Mouse (Mus musculus): ENCODE measurements at regions not wholly inside any gene's neighbourhood (a gene's known extent, or its start where the extent isn't known, plus 50 kb on each side); places are given as distances from the start of the nearest gene placed in this dataset.

- Histone ChIP-seq H3K27me3 (replicated peaks) (no peaks in the 10 kb centered on the region), H3K36me3 (no peaks in the 10 kb centered on the region), H3K9ac (0 out of 2 replicates have a peak overlapping the region, but pooled peaks have one; percentile 12), H3K4me3 (no peak overlapping the region), H3K9me3 (replicated peaks) (no peaks in the 10 kb centered on the region), H3K4me2 (no peak overlapping the region), H3K27ac (ENCODE audit: poor library complexity, severe bottlenecking) (no peak overlapping the region), H3K4me1 (replicated peaks) (peaks cover 17% of the 10 kb centered on the region)
- 27% methylated on average over 4 of the region's 4 CpGs for WGBS
- ATAC-seq (ENCODE audit: insufficient number of reproducible peaks, low FRiP score), result no peak
Observed at GRCm38 (mm10) chr13:60123964-60124363, 53.2 kb downstream of the Gas1 start.

DNA sequence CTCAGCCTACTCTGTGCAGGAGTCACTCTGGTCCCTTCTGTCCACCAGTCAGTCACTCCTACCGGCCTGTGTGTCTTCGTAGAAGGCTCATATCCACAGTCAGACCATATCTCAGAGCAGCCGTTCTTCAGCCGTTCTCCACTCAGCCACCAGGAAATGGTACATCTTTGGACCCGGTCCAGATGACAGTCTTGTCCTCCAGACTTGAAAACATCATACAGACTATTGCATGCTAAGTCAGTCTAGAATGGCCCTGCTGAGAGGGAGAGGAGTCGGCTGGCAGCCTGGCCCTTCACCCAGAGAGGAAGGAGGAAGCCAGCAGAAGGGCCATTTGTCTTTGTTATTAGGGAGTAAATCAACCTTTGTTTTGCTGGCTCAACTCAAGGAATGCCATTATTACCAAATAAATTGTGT is 54.0 kb downstream of the Gas1 start:
- WGBS, result 35% methylated on average over 6 of the region's 6 CpGs
- Histone ChIP-seq H3K36me3 (no peaks in the 10 kb centered on the region), H3K27ac (ENCODE audit: poor library complexity, severe bottlenecking) (no peak overlapping the region), H3K9me3 (replicated peaks) (no peaks in the 10 kb centered on the region), H3K4me3 (peak overlapping the region; percentile 22; the same call in 1 of the 2 replicates), H3K4me2 (peak overlapping the region; percentile 52), H3K27me3 (replicated peaks) (no peaks in the 10 kb centered on the region), H3K4me1 (replicated peaks) (peaks cover 17% of the 10 kb centered on the region), H3K9ac (peak overlapping the region; percentile 3; the same call in 1 of the 2 replicates)
- no peak for ATAC-seq (ENCODE audit: insufficient number of reproducible peaks, low FRiP score)

DNA sequence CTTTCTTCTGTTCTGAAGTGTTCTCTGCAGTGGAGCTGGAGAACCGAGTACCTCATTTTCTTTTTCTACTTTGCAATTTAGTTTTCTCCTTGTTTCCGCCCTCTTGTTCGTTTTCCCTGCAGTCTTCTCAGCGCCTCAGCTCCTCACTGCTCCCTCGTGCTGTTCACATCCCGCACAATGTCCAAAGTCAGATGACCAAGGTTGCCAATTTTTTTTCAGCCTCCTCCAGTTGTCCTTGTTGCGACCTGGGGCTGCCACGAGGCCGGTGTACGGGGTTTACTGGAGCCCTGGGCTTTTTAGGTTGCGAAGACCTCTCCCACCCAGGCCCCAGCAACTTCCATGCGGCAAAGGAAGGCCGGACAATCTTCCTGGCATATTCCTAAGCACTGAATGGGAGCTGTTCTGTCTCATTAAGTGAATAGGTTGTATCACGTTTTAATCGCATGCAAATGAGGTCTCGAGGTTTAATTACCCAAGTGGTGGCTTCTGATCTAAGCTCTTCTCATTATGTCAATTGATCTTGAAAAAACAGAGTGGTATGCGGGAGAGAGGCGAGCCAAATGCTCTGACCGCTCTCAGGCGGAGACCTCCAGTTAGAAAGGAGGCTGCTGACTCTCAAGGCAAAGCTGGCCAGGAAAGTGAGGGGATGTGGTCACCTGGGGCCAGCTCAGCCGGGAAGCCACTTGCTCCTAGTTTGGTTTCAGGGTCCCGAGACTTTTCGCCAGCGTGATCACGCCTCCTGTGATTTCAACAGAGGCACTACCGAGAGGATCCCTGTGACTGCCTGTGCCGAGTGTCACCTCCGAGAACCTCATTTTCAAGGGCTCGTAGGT is 54.6 kb downstream of the Gas1 start:
- WGBS, result 47% methylated on average over 29 of the region's 29 CpGs
- Histone ChIP-seq H3K4me2 (peak overlapping the region; percentile 52), H3K36me3 (no peaks in the 10 kb centered on the region), H3K27me3 (replicated peaks) (no peaks in the 10 kb centered on the region), H3K4me1 (replicated peaks) (peaks cover 17% of the 10 kb centered on the region), H3K9ac (peak overlapping the region; percentile 3; the same call in 1 of the 2 replicates), H3K4me3 (peak overlapping the region; percentile 22; the same call in 1 of the 2 replicates), H3K27ac (ENCODE audit: poor library complexity, severe bottlenecking) (no peak overlapping the region), H3K9me3 (replicated peaks) (no peaks in the 10 kb centered on the region)
- no peak for ATAC-seq (ENCODE audit: insufficient number of reproducible peaks, low FRiP score)

GRCm38 (mm10) chr13:60111465-60111864 is 65.7 kb downstream of the Gas1 start:
- Histone ChIP-seq H3K4me1 (replicated peaks) (peaks cover 10% of the 10 kb centered on the region), H3K9me3 (replicated peaks) (no peaks in the 10 kb centered on the region), H3K27me3 (replicated peaks) (no peaks in the 10 kb centered on the region), H3K4me3 (no peak overlapping the region), H3K9ac (no peak overlapping the region), H3K36me3 (no peaks in the 10 kb centered on the region), H3K4me2 (no peak overlapping the region), H3K27ac (ENCODE audit: poor library complexity, severe bottlenecking) (no peak overlapping the region)
- WGBS, result 90% methylated on average over 2 of the region's 2 CpGs
- ATAC-seq (ENCODE audit: insufficient number of reproducible peaks, low FRiP score), result no peak

DNA sequence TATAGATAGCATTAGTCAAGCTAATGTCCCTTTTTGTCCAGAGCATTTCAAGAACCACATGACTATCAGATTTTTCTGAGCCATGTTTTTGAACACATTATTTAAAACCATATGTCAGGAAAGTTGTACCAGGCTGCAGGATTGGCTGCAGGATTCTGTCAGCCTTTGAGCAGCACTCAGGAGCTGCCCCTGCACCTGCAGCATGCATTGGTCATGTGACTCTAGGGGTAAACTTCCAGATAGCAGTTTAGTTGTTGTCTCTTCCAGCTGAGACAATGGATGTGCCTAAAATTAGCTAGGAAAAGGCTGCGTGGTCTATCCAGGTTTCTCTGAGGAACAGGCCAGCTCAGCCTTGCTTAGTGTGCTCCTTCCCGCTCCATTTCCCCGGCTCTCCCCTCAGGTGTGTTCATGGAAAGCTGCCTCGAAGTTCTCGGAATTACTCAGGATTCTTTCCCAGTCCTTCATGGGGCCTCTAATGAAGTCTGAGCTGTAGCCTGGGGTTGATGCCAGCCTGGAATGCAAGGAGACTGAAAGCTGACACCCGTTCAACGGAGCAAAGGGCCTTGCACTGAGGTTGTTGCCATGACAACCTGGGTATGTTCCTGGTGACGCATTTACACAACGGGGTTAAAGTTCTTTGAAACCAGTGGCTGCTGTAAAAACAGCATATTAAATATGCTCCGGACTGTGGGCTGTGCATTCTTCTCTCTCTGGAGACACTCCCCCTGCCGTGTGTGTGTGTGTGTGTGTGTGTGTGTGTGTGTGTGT is 66.9 kb downstream of the Gas1 start:
- WGBS, result 8% methylated on average over 11 of the region's 11 CpGs
- Histone ChIP-seq H3K4me1 (replicated peaks) (peaks cover 10% of the 10 kb centered on the region), H3K4me2 (peak overlapping the region; percentile 42), H3K9me3 (replicated peaks) (no peaks in the 10 kb centered on the region), H3K27ac (ENCODE audit: poor library complexity, severe bottlenecking) (0 out of 2 replicates have a peak overlapping the region, but pooled peaks have one; percentile 15), H3K4me3 (no peak overlapping the region), H3K9ac (no peak overlapping the region), H3K27me3 (replicated peaks) (no peaks in the 10 kb centered on the region), H3K36me3 (no peaks in the 10 kb centered on the region)
- ATAC-seq (ENCODE audit: insufficient number of reproducible peaks, low FRiP score), result no peak

DNA sequence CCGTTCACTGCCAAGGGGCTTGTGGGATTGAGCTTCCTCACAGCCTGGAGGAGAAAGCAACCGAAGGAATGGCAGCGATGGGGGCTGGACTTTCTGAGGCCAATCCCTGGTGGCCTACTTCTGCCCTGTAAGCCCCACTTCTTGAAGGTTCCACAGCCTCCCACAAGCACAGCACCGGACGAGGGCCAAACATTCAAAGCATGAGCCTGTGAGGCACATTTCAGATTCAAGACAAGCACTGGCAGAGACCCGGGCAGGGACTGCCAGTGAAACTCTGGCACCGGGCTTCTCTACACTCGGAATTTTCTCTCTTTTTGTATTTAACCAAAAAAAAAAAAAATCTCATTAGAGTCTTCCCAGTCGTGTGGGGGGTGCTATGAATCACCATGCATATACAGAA is 71.9 kb downstream of the Gas1 start:
- Histone ChIP-seq H3K27me3 (replicated peaks) (no peaks in the 10 kb centered on the region), H3K4me2 (no peak overlapping the region), H3K36me3 (no peaks in the 10 kb centered on the region), H3K27ac (ENCODE audit: poor library complexity, severe bottlenecking) (no peak overlapping the region), H3K4me1 (replicated peaks) (peaks cover 5% of the 10 kb centered on the region), H3K9ac (no peak overlapping the region), H3K9me3 (replicated peaks) (0 out of 2 replicates have a peak, but pooled peaks cover 5% of the 10 kb centered on the region), H3K4me3 (no peak overlapping the region)
- WGBS, result 85% methylated on average over 9 of the region's 9 CpGs
- ATAC-seq (ENCODE audit: insufficient number of reproducible peaks, low FRiP score), result no peak

DNA sequence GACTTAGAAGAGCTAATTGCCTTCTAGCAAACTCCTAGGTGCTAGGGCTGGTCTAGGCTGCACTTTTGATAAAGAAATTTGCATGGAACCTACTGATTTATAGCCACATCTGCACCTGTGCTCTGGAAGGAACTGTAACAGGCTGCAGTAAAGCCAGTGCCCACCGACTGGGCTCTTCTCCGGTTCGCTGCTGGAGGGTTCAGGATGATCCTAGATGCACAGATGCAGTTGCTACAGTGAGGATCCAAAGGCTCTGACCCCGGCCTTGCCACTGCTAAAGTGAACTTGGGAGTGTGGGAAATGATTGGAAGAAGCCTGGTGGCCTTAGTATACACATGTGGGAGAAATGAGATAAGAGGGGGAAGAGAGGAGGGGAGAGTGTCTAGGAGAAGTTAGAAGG is 75.5 kb downstream of the Gas1 start:
- Histone ChIP-seq H3K4me3 (no peak overlapping the region), H3K9me3 (replicated peaks) (0 out of 2 replicates have a peak, but pooled peaks cover 5% of the 10 kb centered on the region), H3K4me1 (replicated peaks) (no peaks in the 10 kb centered on the region; the same call in 1 of the 2 replicates), H3K9ac (no peak overlapping the region), H3K4me2 (no peak overlapping the region), H3K36me3 (no peaks in the 10 kb centered on the region), H3K27me3 (replicated peaks) (no peaks in the 10 kb centered on the region), H3K27ac (ENCODE audit: poor library complexity, severe bottlenecking) (no peak overlapping the region)
- WGBS, result 73% methylated on average over 4 of the region's 4 CpGs
- no peak for ATAC-seq (ENCODE audit: insufficient number of reproducible peaks, low FRiP score)

DNA sequence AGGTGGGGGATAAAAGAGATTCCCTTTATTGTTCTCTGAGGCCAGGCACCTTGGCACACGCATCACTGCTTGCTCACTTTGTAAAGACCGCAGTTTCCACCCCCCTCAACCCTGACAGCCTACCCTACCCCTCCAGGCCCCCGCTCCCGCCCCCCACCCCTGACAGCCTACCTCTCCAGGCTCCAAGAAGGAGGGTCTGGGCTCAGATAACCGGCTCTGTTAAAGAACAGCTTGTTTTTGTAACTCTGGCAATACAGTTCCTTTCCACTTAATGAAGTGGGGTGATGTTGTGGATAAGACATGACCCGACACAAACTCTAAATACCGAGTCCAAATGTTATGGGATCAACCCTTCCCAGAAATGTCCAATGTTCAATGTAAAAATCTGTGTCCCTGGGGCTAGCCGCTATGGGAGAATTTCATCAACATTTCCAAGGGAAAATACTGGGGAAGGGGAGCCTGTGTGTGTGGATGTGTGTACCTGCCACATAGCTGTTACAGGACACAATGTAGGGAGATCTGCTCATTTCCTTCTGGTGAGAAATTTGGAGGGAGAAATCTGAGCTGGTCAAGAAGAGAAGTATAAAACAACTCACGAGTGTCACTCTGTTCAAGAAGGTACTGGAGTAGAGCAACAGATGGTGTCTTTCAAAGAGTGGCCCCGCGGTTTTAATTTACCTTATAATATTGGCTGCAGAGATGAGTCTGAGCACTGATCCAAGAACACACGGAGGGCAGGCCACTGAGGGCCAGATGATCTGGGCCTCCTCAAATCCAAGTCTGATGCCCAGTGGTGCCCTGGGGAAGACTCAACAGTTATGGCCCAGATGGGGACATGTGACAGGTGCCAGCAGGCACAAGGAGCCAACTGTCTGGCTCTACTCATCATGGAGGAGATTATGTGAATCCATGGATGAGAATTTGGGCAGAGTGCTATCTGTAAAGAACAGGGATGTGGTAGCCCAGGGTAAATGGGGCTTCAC is 76.7 kb downstream of the Gas1 start:
- H3K4me1 ChIP-seq (replicated peaks), result no peaks in the 10 kb centered on the region; the same call in 1 of the 2 replicates
- H3K4me2 ChIP-seq, result no peak overlapping the region
- no peak for ATAC-seq (ENCODE audit: insufficient number of reproducible peaks, low FRiP score)
- H3K36me3 ChIP-seq, result no peaks in the 10 kb centered on the region
- no peak overlapping the region for H3K4me3 ChIP-seq
- no peaks in the 10 kb centered on the region for H3K27me3 ChIP-seq (replicated peaks)
- no peak overlapping the region for H3K27ac ChIP-seq (ENCODE audit: poor library complexity, severe bottlenecking)
- no peak overlapping the region for H3K9ac ChIP-seq
- 0 out of 2 replicates have a peak, but pooled peaks cover 5% of the 10 kb centered on the region for H3K9me3 ChIP-seq (replicated peaks)
- 62% methylated on average over 12 of the region's 12 CpGs for WGBS

GRCm38 (mm10) chr13:60099469-60100129 is 77.6 kb downstream of the Gas1 start:
- H3K4me1 ChIP-seq (replicated peaks), result no peaks in the 10 kb centered on the region; the same call in 1 of the 2 replicates
- H3K4me2 ChIP-seq, result no peak overlapping the region
- 77% methylated on average over 14 of the region's 14 CpGs for WGBS
- no peaks in the 10 kb centered on the region for H3K36me3 ChIP-seq
- no peak for ATAC-seq (ENCODE audit: insufficient number of reproducible peaks, low FRiP score)
- H3K4me3 ChIP-seq, result no peak overlapping the region
- no peaks in the 10 kb centered on the region for H3K27me3 ChIP-seq (replicated peaks)
- no peak overlapping the region for H3K9ac ChIP-seq
- no peak overlapping the region for H3K27ac ChIP-seq (ENCODE audit: poor library complexity, severe bottlenecking)
- H3K9me3 ChIP-seq (replicated peaks), result 0 out of 2 replicates have a peak, but pooled peaks cover 5% of the 10 kb centered on the region

GRCm38 (mm10) chr13:60098394-60098793 is 78.8 kb downstream of the Gas1 start:
- Histone ChIP-seq H3K9ac (no peak overlapping the region), H3K27ac (ENCODE audit: poor library complexity, severe bottlenecking) (no peak overlapping the region), H3K4me2 (no peak overlapping the region), H3K9me3 (replicated peaks) (no peaks in the 10 kb centered on the region), H3K36me3 (no peaks in the 10 kb centered on the region), H3K27me3 (replicated peaks) (no peaks in the 10 kb centered on the region), H3K4me1 (replicated peaks) (no peaks in the 10 kb centered on the region; the same call in 1 of the 2 replicates), H3K4me3 (no peak overlapping the region)
- ATAC-seq (ENCODE audit: insufficient number of reproducible peaks, low FRiP score), result no peak
- 77% methylated on average over 3 of the region's 3 CpGs for WGBS
